Mouse (Mus musculus) forebrain, embryonic 14.5 days (tissue): Measurements from ENCODE around the gene Slc39a12. TPM values are rescaled to one million over a fixed set of nuclear protein-coding genes. Genes with fewer than 3 reads are reported as not detected.

Experiments used
- ATAC-seq: fragments of 200-750 bp; cut with Nextera tagmentation; 2 replicates; pipeline ENCODE4 v1.8.0; 2017; ENCODE audit warnings: mild to moderate bottlenecking, moderate library complexity
- DNase-seq: peaks from one replicate; pipeline ENCODE4 v3.0.0-alpha.2; 2015; ENCODE audit warnings: low spot score
- H3K27ac ChIP-seq: fragments of 300-500 bp; sonication (generic); 2 replicates; pipeline ENCODE4 v1.5.1; 2014; ENCODE audit warnings: low read depth, mild to moderate bottlenecking, control low read depth, low read length, moderate library complexity
- H3K27me3 ChIP-seq: fragments of 300-500 bp; sonication (generic); replicated peaks from 2 replicates; pipeline ENCODE4 v1.6.1; 2014; ENCODE audit warnings: low read length, control low read depth, mixed read lengths; ENCODE audit not compliant: control insufficient read depth, insufficient read depth
- H3K36me3 ChIP-seq: fragments of 300-500 bp; sonication (generic); 2 replicates; pipeline ENCODE4 v1.6.1; 2014; ENCODE audit warnings: low read length, control low read depth; ENCODE audit not compliant: control insufficient read depth, insufficient read depth
- H3K4me1 ChIP-seq: fragments of 300-500 bp; sonication (generic); 2 replicates; pipeline ENCODE4 v1.6.1; 2014; ENCODE audit warnings: antibody characterized with exemption, low read length, control low read depth; ENCODE audit not compliant: control insufficient read depth, insufficient read depth
- H3K4me2 ChIP-seq: fragments of 300-500 bp; sonication (generic); 2 replicates; pipeline ENCODE4 v1.6.1; 2014; ENCODE audit warnings: mild to moderate bottlenecking, control low read depth, low read length
- H3K4me3 ChIP-seq: fragments of 300-500 bp; sonication (generic); 2 replicates; pipeline ENCODE4 v1.5.1; 2014; ENCODE audit warnings: low read depth, low read length, control low read depth
- H3K9ac ChIP-seq: fragments of 300-500 bp; sonication (generic); 2 replicates; pipeline ENCODE4 v1.6.1; 2014; ENCODE audit warnings: mild to moderate bottlenecking, low read length, control low read depth, moderate library complexity
- H3K9me3 ChIP-seq: fragments of 300-500 bp; sonication (generic); replicated peaks from 2 replicates; pipeline ENCODE4 v1.6.1; 2016; ENCODE audit warnings: low read length, control low read depth, mixed read lengths; ENCODE audit not compliant: control insufficient read depth
- WGBS: fragments of 180-500 bp; shearing (Covaris S2); extraction: QIAGEN DNeasy Blood & Tissue Kit; methylation state at CpG from one replicate; pipeline ENCODE4 v1.1.7; 2014; 5-methylcytosine and 5-hydroxymethylcytosine counted together
- polyA plus RNA-seq: library from polyadenylated mRNA; unstranded; fragments of >200 nt; fragmentation: Nextera tagmentation; extraction: Ambion mirVana; gene quantifications from 2 replicates; pipeline ENCODE4 v1.2.1, GENCODE M21; 2014

Gene Slc39a12
- polyA plus RNA-seq = 1.2 and 2.0 TPM in 2 replicates

DNA sequence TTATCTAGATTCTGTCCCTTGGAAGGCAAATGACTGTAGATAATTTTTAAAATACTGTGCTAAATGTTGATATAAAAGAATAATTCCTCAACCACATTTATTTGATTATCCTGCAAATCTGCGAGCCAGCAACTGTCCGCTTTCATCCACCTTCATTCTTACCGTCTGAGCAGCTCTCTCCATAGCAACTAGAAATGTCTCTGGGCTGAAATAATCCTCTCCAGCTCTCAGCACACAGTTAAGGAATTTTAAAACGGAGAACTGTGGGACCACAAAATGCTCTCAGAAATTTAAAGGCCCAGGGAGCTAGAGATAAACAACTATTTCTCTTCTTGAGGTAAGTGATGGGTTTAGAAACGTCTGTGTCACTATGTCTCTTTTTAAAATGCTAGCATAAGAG, at the start of gene Slc39a12:
Slc39a12 (plus strand) TSS at position 155 of the 400 bp plus-strand sequence.
- no peak within 1 kb of the TSS for H3K4me2 ChIP-seq
- H3K9me3 ChIP-seq = no peaks in the 10 kb centered on the region
- ATAC-seq (no peak), DNase-seq (no peak)
- no peak within 1 kb of the TSS for H3K9ac ChIP-seq
- no peak within 1 kb of the TSS for H3K27ac ChIP-seq
- no peaks in the 10 kb centered on the region for H3K27me3 ChIP-seq
- H3K4me3 ChIP-seq = no peak within 1 kb of the TSS
- H3K4me1 ChIP-seq = no peaks in the 10 kb centered on the region
- 54% methylated on average over 5 of the region's 5 CpGs for WGBS
- no peaks in the 10 kb centered on the region for H3K36me3 ChIP-seq

DNA sequence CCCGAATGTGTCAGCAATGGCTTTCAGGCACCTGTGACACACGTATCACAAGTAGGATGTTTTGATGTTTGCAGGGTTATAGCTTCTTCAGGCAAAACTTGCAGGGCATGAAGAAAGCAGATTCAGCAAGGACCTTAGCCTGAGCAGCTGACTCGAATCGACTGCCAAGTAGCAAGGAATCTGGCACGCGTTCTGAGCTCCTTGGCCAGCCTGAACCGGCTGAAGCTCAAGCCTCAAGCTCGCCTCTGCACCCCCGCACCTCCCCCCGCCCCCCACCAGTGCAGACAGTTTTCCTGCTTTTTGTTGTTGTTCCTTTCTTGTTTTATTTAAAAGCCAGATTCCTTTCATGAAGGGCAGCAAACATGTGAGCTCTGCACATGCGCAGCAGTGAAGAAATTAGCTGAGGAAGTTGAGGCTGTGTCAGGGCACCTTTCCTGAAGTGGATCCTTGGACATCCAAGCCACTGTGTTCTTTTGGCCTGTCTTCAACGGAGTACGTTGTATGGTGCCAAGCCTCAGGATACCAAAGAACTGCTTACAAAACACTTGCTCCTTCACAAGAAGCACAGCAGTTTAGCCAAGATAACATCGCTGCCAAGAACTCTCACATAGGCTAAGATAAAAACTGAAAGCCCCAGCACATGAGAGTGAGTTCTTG, 46.3 kb upstream of the Slc39a12 start:
- Histone ChIP-seq H3K4me3 (no peak overlapping the region), H3K4me2 (no peak overlapping the region), H3K9ac (no peak overlapping the region), H3K27me3 (no peaks in the 10 kb centered on the region), H3K9me3 (no peaks in the 10 kb centered on the region), H3K4me1 (no peaks in the 10 kb centered on the region), H3K36me3 (no peaks in the 10 kb centered on the region), H3K27ac (no peak overlapping the region)
- DNase-seq (peak; percentile 66), ATAC-seq (peak; percentile 78; the same call in 1 of the 2 replicates)
- WGBS = 61% methylated on average over 14 of the region's 14 CpGs

DNA sequence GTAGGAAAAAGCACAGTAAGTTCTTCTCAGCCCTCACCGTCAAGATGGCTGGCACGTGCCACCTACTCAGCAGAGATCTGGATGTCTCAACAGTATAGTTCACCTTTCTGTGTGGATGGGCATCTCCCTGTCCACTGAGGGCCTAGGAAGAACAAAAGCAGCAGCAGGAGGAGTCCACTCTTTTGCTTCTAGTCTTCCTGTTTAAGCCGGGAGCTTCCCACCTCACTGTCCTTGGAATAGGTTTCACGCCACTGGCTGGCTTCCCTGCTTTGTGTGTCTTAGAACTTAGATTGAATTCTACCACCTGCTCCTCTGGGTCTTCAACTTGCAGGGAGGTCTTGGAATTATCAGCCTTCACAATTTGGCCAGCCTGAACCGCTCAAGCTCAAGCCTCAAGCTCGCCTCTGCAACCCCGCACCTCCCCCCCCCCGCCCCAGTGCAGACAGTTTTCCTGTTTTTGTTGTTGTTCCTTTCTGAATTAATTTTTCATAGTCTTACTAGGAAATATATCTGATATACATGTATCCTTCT, 45.7 kb upstream of the Slc39a12 start:
- Histone ChIP-seq H3K4me2 (no peak overlapping the region), H3K27me3 (no peaks in the 10 kb centered on the region), H3K9ac (no peak overlapping the region), H3K4me1 (no peaks in the 10 kb centered on the region), H3K9me3 (no peaks in the 10 kb centered on the region), H3K27ac (no peak overlapping the region), H3K4me3 (no peak overlapping the region), H3K36me3 (no peaks in the 10 kb centered on the region)
- no peak for DNase-seq
- 83% methylated on average over 8 of the region's 8 CpGs for WGBS
- ATAC-seq = no peak

DNA sequence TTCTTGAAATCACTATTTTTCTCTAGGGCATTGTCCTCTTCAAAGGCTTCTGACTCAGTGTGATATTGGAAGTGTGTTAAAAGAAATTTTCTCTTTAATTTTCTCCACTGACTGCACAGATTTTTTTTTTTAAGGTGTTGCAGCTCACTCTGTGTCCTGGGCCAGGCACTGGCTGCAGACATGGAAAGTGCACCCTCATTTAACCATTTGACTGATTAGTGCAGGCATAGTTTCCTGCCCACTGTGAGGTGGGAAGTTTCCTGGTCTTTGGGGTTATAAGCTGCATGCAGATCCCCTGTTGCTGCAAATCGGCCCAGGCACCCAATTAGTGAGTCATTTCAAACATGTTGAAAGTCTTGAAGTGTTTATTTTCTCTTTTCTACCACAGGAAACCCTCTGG, 740 bp downstream of the Slc39a12 start:
- no peaks in the 10 kb centered on the region for H3K4me1 ChIP-seq
- H3K36me3 ChIP-seq = no peaks in the 10 kb centered on the region
- no peak overlapping the region for H3K4me2 ChIP-seq
- 56% methylated on average over 1 of the region's 1 CpGs for WGBS
- no peak overlapping the region for H3K4me3 ChIP-seq
- H3K9me3 ChIP-seq = no peaks in the 10 kb centered on the region
- H3K9ac ChIP-seq = no peak overlapping the region
- no peak for DNase-seq
- H3K27ac ChIP-seq = no peak overlapping the region
- no peaks in the 10 kb centered on the region for H3K27me3 ChIP-seq
- ATAC-seq = no peak

DNA sequence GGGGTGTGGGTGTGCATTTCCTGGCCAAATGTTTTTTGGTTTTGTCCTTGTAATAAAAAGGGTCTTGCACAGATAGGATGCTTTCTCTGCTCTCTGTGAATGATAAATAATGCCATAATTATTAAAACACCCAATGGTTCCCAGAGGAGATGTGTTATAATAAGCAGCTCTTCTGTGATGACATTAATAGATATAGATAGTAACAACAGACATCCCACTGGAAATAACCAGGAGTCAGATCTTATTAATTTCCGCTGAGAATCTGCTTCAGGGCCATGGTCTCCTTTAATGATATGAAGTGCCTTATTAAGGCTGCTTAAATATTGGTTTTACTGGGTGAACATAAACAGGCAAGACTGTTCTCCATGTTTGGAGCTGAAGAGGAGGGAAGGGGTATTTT, 2.8 kb downstream of the Slc39a12 start:
- Histone ChIP-seq H3K27me3 (no peaks in the 10 kb centered on the region), H3K4me3 (no peak overlapping the region), H3K9me3 (no peaks in the 10 kb centered on the region), H3K4me2 (no peak overlapping the region), H3K9ac (no peak overlapping the region), H3K4me1 (no peaks in the 10 kb centered on the region), H3K36me3 (no peaks in the 10 kb centered on the region), H3K27ac (no peak overlapping the region)
- ATAC-seq (no peak), DNase-seq (no peak)
- whole genome bisulfite sequencing = 84% methylated on average over 1 of the region's 1 CpGs

DNA sequence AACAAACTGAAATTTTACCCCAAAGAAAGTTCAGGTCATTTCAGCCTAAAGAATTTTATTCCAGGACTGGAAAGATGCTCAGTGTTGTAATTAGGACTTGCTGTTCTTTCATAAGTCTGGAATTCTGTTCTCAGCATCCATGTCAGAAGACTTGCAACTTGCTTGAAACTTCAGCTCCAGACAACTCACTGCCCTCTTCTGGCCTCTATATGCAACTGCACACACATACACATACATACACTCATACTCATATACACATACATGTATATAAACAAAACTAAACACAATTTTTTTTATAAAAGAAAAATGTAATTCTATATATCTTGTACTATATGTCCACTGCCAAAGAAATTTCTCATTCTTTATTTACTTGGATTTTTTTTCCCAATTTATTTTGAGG, 14.9 kb downstream of the Slc39a12 start:
- H3K4me1 ChIP-seq = no peaks in the 10 kb centered on the region
- ATAC-seq = no peak
- no peak overlapping the region for H3K27ac ChIP-seq
- H3K9ac ChIP-seq = no peak overlapping the region
- no peak for DNase-seq
- H3K4me2 ChIP-seq = no peak overlapping the region
- H3K27me3 ChIP-seq = no peaks in the 10 kb centered on the region
- H3K4me3 ChIP-seq = no peak overlapping the region
- H3K36me3 ChIP-seq = no peaks in the 10 kb centered on the region
- no peaks in the 10 kb centered on the region; the same call in 1 of the 2 replicates for H3K9me3 ChIP-seq

DNA sequence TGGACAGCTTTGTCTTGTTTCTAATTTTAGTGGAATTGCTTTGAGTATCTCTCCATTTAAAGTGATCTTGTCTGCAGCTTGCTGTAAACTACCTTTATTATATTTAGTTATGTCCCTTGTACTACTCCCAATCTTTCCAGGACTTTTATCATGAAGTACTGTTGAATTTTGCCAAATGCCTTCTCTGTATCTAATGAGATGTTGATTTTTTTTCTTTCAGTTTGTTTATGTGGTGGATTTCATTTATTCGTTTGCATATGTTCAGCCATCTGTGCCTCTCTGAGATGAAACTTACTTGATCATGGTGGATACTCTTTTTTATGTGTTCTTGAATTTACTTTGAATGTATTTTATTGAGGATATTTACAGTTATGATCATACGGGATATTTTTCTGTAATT, 40.9 kb downstream of the Slc39a12 start:
- ATAC-seq (no peak), DNase-seq (peak; percentile 45)
- no peaks in the 10 kb centered on the region for H3K27me3 ChIP-seq

DNA sequence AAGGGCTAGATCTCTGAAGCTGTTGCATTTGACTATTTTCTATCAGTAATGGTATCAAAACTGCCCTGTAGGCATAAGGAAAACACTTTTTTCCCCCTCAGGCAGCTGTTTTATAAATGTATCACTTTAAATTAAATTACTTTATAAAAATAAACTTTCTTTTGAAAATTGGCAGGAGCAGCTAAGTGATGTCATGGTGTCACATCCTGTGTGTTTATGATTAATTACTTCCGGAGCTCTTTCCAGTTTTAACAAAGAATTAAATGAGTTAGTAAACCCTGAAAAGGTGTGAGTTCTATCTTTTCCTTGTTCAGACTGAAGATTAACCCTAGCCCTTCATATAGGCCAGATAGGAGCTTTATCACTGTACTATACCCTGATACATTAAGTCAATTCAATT, 59.2 kb downstream of the Slc39a12 start:
- Histone ChIP-seq H3K4me1 (no peaks in the 10 kb centered on the region), H3K4me2 (no peak overlapping the region), H3K4me3 (no peak overlapping the region), H3K9me3 (no peaks in the 10 kb centered on the region), H3K27ac (no peak overlapping the region), H3K27me3 (no peaks in the 10 kb centered on the region), H3K36me3 (no peaks in the 10 kb centered on the region), H3K9ac (no peak overlapping the region)
- no peak for DNase-seq
- WGBS = 83% methylated on average over 1 of the region's 1 CpGs
- no peak for ATAC-seq

More for the DNA sequence above, 40.9 kb downstream of the Slc39a12 start:
- H3K36me3 ChIP-seq = no peaks in the 10 kb centered on the region
- H3K4me2 ChIP-seq = no peak overlapping the region
- no peak overlapping the region for H3K4me3 ChIP-seq
- H3K9ac ChIP-seq = no peak overlapping the region
- no peak overlapping the region for H3K27ac ChIP-seq
- WGBS = 87% methylated on average over 2 of the region's 2 CpGs
- H3K9me3 ChIP-seq = no peaks in the 10 kb centered on the region
- H3K4me1 ChIP-seq = no peaks in the 10 kb centered on the region

DNA sequence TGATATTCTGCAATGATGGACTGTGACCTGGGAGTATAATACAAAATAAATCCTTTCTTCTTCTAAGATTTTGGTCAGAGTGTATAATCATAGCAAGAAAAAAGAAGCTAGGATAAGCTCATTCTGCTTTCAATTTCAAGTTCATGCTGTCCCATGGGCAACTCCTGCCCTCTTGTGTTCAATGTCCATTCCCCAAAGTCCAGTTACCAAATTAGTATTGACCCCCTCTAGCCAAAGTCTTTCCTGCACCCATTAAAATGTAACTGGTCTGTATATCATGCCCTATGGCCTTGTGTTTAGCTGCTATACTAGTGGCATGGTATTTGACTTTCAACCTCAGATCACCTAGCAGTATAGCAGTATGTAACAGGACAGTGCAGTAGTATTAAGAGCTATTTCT, 62.8 kb downstream of the Slc39a12 start:
- H3K4me1 ChIP-seq = no peaks in the 10 kb centered on the region
- H3K4me2 ChIP-seq = no peak overlapping the region
- no peak for DNase-seq
- ATAC-seq = no peak
- no peaks in the 10 kb centered on the region for H3K36me3 ChIP-seq
- no peak overlapping the region for H3K4me3 ChIP-seq
- H3K27me3 ChIP-seq = no peaks in the 10 kb centered on the region
- no peaks in the 10 kb centered on the region for H3K9me3 ChIP-seq
- H3K9ac ChIP-seq = no peak overlapping the region
- H3K27ac ChIP-seq = no peak overlapping the region
